Mouse (Mus musculus) embryo, embryonic 11 days (tissue): ENCODE measurements around the gene Hyal3.

Experiments
- DNase-seq: peaks from one replicate; pipeline ENCODE4 v3.0.0-alpha.2; 2015

The Hyal3 gene

DNA sequence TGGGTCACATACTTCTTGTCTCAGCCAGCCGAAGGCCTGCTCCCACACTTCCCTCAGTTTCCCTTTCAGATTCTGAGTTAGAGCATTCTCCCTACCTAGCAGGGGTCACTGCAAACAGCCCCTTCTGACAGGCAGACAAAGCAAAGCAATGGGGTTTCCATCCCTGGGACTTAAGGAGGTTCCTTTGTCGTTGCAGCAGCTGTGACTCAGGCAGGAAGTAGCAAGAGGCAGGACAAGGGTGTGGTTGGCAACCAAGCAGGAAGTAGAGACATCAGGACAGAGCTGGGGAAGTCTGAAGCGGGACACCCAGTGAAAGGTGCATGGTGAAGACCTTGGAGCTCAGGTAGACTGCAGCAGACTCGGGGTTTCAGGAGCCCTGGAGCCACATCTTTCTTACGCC, 43.9 kb downstream of the Hyal3 start:
- DNase-seq = no peak

DNA sequence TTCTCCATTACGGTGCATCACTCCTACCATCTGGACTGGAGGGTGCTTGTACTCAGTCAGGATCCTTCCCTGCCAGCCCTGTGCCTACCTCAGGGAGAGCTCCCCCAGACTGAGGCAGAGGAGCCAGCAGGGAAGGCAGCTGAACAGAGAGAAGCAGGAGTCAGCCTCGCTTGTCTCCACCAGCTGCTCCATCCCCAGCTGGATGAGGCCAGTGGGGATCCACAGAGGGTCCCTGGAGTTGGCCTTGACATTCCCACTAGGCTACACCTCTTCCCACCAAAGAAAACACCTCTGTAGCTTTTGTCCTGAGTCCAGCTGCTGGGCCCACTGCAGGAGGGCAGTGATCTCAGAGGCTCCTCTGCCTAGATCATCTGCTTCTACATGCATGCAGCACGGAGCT, 44.3 kb downstream of the Hyal3 start:
- no peak for DNase-seq

DNA sequence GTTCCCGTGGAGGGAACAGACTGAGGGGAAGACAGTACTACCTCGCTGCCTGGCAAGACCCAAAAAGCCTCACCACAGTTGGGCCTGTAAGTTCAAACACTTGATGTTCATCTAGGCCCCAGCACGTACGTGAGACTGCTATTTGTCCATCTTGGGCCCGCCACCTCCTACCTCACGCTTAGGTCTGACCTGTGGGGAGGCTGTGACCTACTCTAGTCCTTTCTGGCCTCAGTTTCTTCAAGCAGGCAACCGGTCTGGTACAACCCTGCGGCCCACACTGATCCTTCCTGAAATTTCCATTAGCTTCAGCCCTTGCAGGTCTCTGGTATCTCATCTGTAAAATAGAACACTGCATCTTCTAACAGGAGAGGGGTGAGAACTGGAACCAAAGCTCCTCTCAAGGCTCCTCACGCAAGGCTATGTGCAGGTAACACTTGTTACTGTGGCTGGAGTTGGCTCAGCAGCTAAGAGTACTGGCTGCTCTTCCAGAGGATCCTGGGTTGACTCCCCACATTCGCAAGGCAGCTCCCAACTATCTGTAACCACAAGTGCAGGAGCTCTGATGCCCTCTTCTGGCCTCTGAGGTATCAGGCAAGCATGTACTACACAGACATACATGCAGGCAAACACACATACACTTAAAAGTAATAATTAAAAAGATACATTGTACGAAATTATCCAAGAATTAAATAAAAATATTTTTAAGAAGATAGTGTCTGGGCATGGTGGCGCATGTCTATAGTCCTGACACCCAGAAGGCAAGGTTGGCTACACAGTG, 44.9 kb downstream of the Hyal3 start:
- DNase-seq = no peak

DNA sequence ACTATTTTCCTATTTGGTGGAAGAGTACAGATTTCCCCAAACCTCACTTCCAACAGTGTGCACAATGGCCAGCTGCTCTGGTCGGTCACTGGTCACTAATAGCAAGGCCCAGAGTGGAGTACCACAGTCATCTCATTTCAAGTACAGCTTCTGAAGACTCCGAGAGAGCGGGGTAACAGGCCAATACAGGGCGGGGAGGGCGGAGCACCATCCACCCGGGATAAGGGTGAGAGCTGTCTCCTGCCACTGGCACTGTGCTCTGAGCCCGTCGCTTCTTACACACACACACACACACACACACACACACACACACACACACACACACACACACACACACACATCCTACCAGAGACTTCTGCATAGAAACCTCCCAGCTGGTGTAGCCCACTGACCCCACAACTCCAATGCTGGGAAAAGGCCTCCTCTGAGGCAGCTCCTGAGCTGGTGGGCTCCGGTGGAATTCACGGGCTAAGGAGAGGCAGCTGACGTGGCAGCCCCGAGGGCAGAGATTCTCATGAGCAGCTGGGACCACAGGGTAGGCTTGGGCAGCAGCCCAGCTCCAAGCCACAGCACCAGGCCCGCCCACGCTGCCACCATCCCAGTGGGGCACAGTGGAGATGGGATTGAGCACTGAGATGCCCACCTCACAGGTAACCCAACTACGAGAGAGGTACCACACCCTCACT, 45.7 kb downstream of the Hyal3 start:
- no peak for DNase-seq

DNA sequence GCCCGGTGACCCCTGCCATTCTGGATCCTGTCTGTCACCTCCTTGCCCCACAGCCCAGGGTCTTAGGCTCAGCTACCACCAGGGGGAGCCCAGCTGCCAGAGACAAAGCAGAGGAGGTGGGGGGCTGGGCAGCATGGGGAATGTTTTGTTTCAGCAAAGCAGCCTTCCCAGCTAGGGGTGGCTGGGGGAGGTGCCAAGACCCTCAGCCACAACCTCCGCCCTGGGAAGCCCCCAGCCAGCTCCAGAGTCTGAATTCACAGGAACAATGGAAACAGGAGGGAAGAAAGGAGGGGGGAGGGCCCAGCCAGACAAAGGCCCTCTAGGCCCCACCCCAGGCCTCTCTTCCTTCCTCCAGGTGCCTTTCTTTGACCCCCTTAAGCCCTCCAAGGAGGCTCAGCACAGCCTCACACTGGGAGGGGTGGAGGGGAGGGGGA, 46.2 kb downstream of the Hyal3 start:
- DNase-seq = peak; percentile 96

DNA sequence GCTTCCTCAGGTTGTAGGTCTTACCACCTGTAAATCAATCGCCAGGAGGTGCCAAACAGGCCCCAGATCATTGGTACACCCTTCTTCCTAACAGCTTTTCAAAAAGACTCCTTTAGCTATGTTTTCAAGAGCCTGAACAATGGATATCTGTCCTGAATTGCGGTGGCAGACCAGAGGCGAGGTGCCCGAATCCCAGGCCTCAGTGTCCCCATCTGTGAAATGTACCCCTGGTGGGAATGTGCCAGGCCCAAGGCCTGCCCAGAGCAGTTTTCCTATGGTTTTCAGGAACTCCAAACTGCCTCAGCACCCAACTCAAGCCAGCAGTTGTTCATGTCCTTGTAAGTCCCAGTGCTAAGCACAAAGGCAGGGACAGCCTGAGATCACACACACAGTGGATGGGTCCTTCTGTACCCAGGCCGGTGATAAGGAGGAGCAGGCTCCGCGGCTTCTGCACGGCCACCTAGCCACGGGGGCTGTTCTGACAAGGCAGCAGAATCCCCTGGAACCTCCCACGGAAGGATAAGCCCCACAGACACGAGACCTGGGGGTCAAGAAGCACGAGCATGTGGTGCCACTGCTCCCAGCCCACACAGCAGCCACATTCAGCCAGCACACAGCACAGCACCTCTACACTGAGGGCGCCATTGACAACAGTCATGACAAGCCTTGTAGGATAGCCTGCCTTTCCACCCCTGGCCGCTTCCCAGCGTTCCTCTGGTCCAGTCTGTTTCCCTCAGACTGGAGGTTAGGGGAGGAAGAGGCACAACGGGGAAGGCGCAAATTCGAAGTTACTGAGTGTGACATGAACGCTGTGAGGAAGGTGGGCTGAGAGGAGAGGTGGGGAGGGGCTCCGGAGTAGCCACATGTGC, 47.0 kb downstream of the Hyal3 start:
- no peak for DNase-seq

DNA sequence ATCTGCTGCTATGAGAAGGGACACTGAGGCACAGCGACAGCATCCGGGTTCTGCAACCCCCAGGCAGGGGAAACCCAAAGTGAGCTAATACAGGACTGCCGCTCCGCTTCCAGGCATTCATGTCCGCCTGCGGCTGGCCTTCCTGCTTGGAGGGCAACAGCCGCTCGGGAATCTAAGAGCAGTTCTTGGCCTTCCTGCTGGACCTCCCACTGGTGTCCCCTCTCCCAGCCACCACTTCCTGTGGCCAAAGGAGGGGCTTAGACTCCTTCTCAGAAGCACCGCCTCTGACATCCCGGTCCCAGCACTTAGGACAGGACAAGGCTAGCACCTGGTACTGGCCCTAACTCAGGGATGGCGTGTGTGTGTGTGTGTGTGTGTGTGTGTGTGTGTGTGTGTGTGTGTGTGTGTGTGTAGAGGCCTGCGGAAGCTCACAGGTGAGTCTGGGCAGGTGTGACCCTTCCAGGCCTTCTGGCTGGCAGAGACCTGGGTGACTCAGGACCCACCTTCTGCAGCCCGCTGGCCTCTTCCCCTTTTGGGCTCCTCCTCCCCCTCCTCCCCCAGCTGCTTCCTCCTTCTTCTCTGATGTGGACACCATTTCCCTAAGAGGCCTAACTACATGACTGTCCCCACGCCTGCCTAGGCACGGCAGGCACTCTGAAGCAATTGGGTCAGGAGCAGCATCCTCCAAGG, 48.2 kb downstream of the Hyal3 start:
- DNase-seq = no peak

DNA sequence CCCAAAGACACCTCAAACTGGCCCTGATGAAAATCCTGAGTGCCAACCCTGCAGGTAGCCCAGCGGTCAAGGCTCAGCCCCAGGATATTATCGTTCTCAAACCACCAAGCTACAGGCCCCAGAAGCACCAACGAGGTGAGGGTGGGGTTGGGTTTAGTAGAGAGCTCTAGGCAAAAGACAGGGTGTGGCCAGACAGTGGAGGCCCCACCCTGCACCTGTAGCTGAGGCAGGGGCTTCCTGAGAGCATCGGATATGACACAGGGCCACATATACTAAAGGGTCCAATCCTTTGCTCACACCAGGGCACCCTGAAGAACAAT, 48.8 kb downstream of the Hyal3 start:
- no peak for DNase-seq

DNA sequence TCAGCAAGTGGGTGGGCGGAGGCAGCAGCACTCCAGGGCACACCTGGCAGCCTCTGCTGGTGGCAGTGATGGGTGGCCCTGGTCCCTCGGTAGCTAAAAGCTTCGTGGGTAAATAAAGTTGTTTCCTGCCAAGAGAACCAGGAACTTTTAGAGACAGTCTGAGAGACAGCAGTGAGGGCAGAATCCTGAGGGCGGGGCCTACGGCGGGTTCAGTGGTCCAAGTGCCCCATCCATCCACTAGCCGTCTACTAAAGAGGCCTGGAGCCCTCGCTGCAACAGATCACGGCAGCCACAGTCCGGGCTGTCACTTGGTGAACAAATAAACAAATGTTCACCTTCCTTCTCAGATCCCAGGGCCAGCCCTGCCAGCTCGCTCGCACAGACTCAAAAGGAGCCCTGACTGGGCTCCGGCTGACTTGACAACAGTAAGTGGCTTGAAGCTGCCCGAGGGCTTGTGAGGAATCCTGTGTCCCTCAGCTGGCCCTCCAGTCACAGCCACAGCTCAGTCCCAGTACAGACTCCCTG, 49.3 kb downstream of the Hyal3 start:
- DNase-seq = peak; percentile 70

DNA sequence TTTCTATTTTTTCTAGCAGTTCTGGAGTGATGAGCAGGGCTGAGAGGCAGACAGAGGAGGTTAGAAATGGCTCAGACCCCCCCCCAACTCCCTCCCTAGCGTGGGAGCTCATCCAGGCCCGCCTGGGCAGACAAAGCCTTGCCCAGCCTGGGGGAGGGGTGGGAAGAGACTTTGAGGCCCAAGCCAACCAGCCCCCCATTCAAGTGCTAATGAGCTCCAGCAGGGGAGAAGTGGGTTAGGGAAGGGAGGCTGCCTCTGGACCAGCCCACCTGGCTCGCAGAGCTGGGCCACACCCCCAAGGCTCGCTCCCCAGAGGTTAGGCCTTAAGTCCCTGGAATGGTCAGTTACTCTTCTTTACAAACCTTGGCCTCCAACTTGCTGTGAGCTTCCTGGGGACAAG, 50.0 kb downstream of the Hyal3 start:
- peak; percentile 91 for DNase-seq

DNA sequence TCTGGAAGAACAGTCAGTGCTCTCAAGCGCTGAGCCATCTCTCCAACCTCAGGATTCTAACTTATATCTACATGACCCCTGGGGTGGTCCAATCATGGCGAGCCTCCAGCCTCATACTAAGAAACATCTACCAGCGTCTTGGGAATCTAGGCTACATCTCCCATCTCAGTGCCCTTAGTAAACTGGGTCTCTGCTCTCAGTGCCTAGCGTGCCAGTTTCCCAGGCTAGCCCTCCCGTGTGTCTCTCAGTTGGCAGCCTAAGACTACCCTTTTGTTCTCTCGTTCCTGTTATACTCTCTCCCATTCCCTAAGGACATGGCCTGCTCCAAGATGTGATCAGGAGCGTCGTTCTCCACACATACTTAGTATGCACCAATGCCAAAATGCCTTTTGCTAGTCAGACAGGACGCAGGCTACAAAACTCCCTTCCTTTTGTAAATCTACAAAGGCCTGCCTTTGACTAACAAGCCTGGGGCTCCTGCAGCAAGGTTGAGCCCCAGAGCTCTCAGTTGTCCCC, 50.8 kb downstream of the Hyal3 start:
- no peak for DNase-seq

DNA sequence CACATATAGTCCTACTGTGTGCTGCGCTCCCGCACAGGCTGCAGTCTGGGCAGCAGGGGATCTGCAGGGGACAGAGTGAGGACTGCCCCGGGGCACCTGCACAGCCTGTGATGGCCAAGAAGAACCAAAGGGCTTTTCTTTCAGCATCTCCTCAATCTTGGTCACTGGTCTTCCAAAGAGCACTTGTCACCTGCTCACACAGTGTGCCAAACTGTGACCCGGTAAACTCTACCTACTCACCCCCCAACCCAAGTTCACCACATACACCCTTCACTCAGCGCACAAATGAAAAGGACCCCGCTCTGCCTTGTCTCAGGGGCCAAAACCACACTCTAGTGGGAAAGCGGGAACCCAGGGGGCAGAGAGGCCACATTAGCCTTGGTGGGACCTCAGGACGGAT, 51.2 kb downstream of the Hyal3 start:
- DNase-seq = no peak

DNA sequence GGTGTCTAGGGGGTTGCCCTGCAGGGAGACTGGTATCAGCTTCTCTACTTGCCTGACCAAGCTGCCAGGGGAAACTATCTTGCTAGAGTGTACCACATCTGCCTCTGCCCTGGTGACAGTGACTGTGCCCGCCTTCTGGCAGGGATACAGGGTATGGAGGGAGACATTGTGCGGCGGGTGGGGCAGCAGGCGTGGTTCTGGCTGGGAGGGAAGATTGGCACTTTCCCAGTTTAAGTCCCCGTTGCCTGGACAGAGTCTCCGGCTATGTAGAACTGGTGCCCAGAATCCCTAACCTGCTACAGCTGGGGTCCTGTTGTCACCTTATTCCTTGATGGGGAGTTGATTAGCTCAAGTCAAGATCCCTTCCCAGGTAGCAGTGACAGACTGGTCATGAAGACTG, 51.9 kb downstream of the Hyal3 start:
- DNase-seq = no peak

DNA sequence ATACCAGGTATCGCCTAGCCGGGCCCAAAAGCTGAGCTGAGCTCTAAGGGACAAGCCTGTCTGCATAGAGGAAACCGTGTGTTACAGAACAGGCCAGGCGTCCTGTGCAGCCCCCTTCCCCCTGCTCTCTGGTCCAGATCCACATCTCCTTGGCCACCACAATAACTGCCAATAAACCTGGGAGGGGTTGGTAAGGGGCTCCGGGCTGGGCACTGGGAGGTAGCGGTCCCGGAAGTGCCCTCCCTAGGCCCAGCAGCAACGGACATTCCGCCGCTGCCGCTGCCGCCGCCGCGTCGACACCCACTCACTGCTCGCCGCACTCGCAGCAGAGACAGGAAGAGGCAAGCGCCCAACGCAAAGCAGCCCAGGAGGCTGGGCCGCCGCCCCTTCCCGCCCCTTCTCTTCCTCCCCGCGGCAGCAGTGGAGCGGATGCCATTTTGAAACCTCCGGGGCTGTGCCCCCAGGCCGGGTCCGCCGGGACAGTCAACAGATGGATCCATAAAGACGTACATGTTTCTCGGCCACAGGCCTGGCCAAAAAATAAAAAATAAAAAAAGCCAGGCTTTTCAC, 52.6 kb downstream of the Hyal3 start:
- peak; percentile 87 for DNase-seq

DNA sequence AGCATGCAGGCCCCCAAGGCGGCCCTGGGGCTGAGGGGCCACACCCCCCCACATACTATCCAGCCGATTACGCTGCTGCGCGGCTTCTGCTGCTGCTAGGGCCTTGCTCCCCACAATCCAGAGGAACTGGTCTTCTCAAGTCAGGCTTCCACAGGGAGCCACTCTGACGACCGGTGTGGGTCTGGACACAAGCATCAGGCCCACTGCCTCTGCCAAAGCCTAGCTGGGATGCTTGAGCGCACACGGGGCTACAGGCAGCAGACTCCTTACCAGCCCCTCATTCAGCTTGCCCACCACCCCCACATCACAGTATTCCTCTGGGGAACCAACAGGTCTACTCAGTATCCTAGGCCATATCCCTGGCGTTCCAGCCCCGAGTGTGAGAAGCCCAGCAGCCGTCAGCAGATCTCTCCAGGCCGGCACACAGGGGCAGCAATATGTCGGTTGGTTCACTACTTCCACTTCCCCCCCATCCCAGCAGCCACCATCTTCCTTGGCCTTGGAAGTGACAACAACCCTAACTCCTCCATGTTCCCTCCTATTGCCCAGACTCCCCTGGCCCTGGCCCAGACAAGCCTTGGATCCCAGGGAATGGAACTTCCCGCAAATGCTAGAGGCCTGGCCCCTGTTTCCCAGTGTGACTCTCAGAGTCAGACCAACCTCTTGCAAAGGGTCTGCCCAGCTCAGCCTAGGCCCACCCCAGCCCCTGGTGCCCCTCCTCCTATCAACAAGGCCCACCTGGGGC, 53.2 kb downstream of the Hyal3 start:
- DNase-seq = peak; percentile 28

DNA sequence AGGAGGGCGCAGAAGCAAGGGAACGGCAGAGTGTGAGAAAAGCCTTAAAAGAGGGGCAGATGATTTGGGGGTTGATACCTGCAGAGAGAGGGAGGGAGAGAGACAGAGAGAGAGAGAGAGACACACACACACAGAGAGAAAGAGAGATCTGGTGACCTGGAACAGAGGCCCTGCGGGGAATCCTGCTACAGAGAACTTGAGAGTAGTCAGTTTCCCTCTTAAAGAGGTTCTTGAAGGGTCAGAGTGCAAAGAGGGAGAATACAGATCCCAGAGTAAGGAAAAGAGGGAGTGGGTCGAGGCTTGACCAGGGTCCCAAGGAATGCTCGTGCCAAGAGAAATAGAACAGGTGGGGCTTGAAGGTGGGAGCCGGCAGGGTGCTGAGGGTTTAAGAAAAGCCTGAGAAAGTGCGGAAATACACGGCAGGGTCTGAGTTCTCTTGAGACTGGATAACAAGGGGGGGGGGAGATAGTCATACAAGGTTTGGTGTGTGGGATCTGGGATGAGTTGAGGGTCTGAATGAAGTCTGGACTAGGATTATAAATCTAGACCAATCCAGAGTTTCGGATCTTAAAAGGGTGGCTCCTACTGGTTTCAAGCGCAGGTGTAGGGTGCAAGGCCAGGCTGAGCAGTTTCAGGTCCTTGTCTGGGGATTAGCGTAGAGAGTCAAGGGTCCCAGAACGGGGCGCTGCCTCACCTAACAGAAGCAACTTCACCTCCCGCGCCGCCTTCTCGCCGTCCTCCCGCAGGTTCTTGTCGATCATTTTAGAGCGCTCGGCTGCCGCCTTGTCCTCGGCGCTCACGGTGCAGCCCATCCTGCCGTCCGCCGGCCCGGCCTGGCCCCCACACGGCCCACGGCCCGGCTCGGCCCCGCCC, 54.0 kb downstream of the Hyal3 start:
- no peak for DNase-seq

DNA sequence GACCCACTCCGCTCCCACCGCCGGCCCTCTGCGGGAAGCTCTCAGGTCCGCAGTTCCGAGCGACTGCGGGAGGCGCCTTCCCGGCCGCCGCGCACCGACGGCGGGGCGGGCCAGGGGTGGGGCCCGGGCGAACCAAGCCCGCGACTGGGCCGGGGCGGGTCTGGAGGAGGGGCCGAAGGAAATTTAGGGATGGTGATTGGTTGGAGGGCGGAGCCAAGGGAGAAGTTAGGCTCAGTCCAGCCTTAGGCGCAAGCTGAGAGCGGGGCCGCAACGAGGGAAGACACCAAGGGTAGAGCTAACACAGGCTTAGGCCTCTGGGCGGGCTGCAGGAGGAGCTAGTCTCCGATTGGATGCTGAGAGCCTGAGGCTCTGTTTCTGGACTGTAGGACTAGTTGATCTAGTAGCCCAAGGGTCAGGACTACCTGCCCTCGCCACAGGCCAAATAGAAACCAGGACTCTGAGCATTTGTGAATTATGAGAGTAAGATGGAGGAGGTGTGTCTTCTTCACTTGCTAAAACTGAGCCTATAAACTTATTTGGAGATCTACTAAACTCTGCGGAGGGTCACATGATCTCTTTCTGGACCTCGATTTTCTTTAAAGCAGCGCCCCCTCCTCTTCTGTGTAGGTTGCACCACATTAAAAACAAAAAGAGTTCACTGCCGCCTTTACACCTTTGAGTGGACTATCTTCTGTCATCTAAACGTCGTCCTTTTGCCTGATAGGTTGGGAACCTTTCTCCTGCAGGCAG, 54.8 kb downstream of the Hyal3 start, which contains the start of gene Gnai2:
Gene Gnai2, minus strand, starts transcription at position 89 of the 750 bp plus-strand sequence.
- DNase-seq = peak; percentile 98
